In the genomic region with DNA sequence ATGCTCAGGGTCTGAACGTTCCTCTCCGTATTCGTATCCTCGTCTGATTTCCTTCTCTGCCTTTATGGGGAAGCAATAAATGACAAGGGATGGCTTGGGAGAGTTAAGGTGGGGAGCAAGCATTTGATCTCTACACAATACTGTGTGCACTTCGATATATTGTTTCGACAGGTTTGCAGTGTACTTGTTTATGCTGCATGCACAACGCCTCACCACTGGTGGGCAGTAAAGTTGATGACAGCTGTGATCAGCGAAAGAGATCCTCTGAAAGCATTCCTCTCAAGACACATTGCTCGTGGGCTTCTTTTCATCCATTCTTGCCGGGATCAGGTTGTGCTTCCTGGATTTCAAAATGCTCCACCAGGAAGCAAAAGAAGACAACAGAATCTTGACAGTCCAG, we compare ENCODE assay signal across 20 mouse cellular contexts. TPM values are rescaled to one million over a fixed set of nuclear protein-coding genes. Genes with fewer than 3 reads are reported as not detected.
DNase-seq lines count a peak whose midpoint lies in the region; ATAC-seq and TF ChIP-seq lines count a peak whose summit lies in the region.
"Had no signal": no experiment of that assay in that cellular context is flagged by ENCODE, and none has a peak within 500 bp of the region (broad histone marks: within the 10 kb centered on the region; RNA-seq: fewer than 3 reads in every experiment).

No protein-coding gene starts in this region.

- TF ChIP-seq CTCF in kidney, postnatal 0 days (IDR thresholded peaks at IDR 0.05; ENCODE audit: low read depth), result peak; percentile 32; the same call in 1 of the 2 replicates
- peak; percentile 64 for TF ChIP-seq CTCF in midbrain, postnatal 0 days (IDR thresholded peaks at IDR 0.05)
- TF ChIP-seq CTCF in olfactory bulb, adult 2 months (IDR thresholded peaks at IDR 0.05; ENCODE audit: insufficient read depth, low read depth, low read length), result no peak

- no peak for ATAC-seq in kidney, postnatal 0 days (replicated peaks; ENCODE audit: low FRiP score, low read depth)
- ATAC-seq in midbrain, postnatal 0 days (ENCODE audit: low FRiP score), result peak; percentile 56; the same call in 1 of the 2 replicates
- ATAC-seq in midbrain, embryonic 13.5 days, result no peak

- H3K4me1 ChIP-seq in kidney, postnatal 0 days (replicated peaks; ENCODE audit: insufficient read depth, low read length), result no peaks in the 10 kb centered on the region
- no peaks in the 10 kb centered on the region for H3K4me1 ChIP-seq in midbrain, postnatal 0 days (ENCODE audit: insufficient read depth, low read length)
- no peaks in the 10 kb centered on the region for H3K4me1 ChIP-seq in midbrain, embryonic 13.5 days (replicated peaks)
- no peaks in the 10 kb centered on the region for H3K4me1 ChIP-seq in olfactory bulb, adult 2 months (ENCODE audit: control insufficient read depth, insufficient read depth, low read length)
- H3K4me1 ChIP-seq: heart, embryonic 12.5 days; liver, embryonic 13.5 days had no signal

- H3K9ac ChIP-seq in kidney, postnatal 0 days (ENCODE audit: low read depth, low read length), result no peak overlapping the region
- H3K9ac ChIP-seq in midbrain, postnatal 0 days (replicated peaks; ENCODE audit: low read length, poor library complexity, severe bottlenecking), result no peak overlapping the region
- H3K9ac ChIP-seq in midbrain, embryonic 13.5 days (replicated peaks), result no peak overlapping the region
- H3K9ac ChIP-seq: heart, embryonic 12.5 days; liver, embryonic 13.5 days had no signal

- no peak overlapping the region for H3K27ac ChIP-seq in kidney, postnatal 0 days
- no peak overlapping the region for H3K27ac ChIP-seq in midbrain, postnatal 0 days (ENCODE audit: low read depth, low read length)
- no peak overlapping the region for H3K27ac ChIP-seq in midbrain, embryonic 13.5 days
- no peak overlapping the region for H3K27ac ChIP-seq in olfactory bulb, adult 2 months (ENCODE audit: insufficient read depth, low read depth, low read length)
- H3K27ac ChIP-seq: liver, embryonic 13.5 days had no signal

- no peaks in the 10 kb centered on the region for H3K36me3 ChIP-seq in kidney, postnatal 0 days (ENCODE audit: insufficient read depth, low read length)
- H3K36me3 ChIP-seq in midbrain, postnatal 0 days (ENCODE audit: insufficient read depth, low read length), result no peaks in the 10 kb centered on the region
- H3K36me3 ChIP-seq in midbrain, embryonic 13.5 days, result no peaks in the 10 kb centered on the region
- H3K36me3 ChIP-seq: heart, embryonic 12.5 days; liver, embryonic 13.5 days had no signal

- DNase-seq in kidney, postnatal 0 days (ENCODE audit: low spot score), result no peak
- DNase-seq in kidney, postnatal 36 days, result no peak
- peak; percentile 25 for DNase-seq in midbrain, postnatal 0 days (ENCODE audit: low spot score)
- peak; percentile 1 for DNase-seq in NIH3T3 (ENCODE audit: low read depth)
- DNase-seq in spleen, postnatal 14 days (ENCODE audit: low spot score in 2 of 2), result no peak
- DNase-seq in urinary bladder, postnatal 10 days (ENCODE audit: low spot score), result no peak
- DNase-seq: adrenal gland, postnatal 25 days; cerebellum, adult 8-10 months; heart, postnatal 4 days; kidney, adult 9 months; liver, embryonic 13.5 days had no signal

- H3K4me3 ChIP-seq in kidney, postnatal 0 days (replicated peaks; ENCODE audit: low read depth, low read length), result no peak overlapping the region
- no peak overlapping the region for H3K4me3 ChIP-seq in midbrain, postnatal 0 days (ENCODE audit: low read depth, low read length)
- H3K4me3 ChIP-seq in midbrain, embryonic 13.5 days (replicated peaks), result no peak overlapping the region
- H3K4me3 ChIP-seq in olfactory bulb, adult 2 months (ENCODE audit: insufficient read depth, low read depth, low read length), result peak overlapping the region; percentile 10; the same call in 1 of the 2 replicates
- H3K4me3 ChIP-seq: heart, embryonic 12.5 days; liver, embryonic 13.5 days; myocyte had no signal

- no peak for TF ChIP-seq POLR2A in olfactory bulb, adult 2 months (IDR thresholded peaks at IDR 0.05; ENCODE audit: insufficient read depth, low read depth, low read length)

- no peaks in the 10 kb centered on the region for H3K27me3 ChIP-seq in kidney, postnatal 0 days (ENCODE audit: insufficient read depth, low read length)
- no peaks in the 10 kb centered on the region for H3K27me3 ChIP-seq in midbrain, postnatal 0 days (ENCODE audit: insufficient read depth, low read length)
- H3K27me3 ChIP-seq in midbrain, embryonic 13.5 days, result no peaks in the 10 kb centered on the region
- H3K27me3 ChIP-seq: heart, embryonic 12.5 days; liver, embryonic 13.5 days had no signal

- 65% methylated on average over 10 of the region's 10 CpGs for WGBS in kidney, postnatal 0 days
- 61% methylated on average over 10 of the region's 10 CpGs for WGBS in midbrain, postnatal 0 days
- WGBS in midbrain, embryonic 13.5 days, result 78% methylated on average over 10 of the region's 10 CpGs
- 77% methylated on average over 10 of the region's 10 CpGs for WGBS in olfactory bulb, adult 2 months

- no peaks in the 10 kb centered on the region for H3K9me3 ChIP-seq in kidney, postnatal 0 days (replicated peaks; ENCODE audit: low read length)
- H3K9me3 ChIP-seq in midbrain, postnatal 0 days (ENCODE audit: low read length), result no peaks in the 10 kb centered on the region
- no peaks in the 10 kb centered on the region for H3K9me3 ChIP-seq in midbrain, embryonic 13.5 days
- H3K9me3 ChIP-seq: heart, embryonic 12.5 days; liver, embryonic 13.5 days had no signal

- no peak overlapping the region for H3K4me2 ChIP-seq in kidney, postnatal 0 days (ENCODE audit: low read length)
- H3K4me2 ChIP-seq in midbrain, postnatal 0 days (ENCODE audit: low read depth, low read length, poor library complexity, severe bottlenecking), result no peak overlapping the region
- H3K4me2 ChIP-seq in midbrain, embryonic 13.5 days (replicated peaks), result no peak overlapping the region
- H3K4me2 ChIP-seq: heart, embryonic 12.5 days; liver, embryonic 13.5 days had no signal

RNA-seq across cellular contexts. Expression of gene Rhox5, which starts 11.0 kb away (rescaled TPM):
- polyA plus RNA-seq in kidney, postnatal 0 days (2015; fragmentation: Nextera tagmentation; extraction: Ambion mirVana), result 0.54 and 0.58 TPM in 2 replicates
- total RNA-seq in midbrain, postnatal 0 days (2014; rRNA removed), result 1.5 TPM in 1 of 2 replicates, not detected in the other
- polyA plus RNA-seq in midbrain, postnatal 0 days (2015; fragmentation: Nextera tagmentation; extraction: Ambion mirVana), result 0.69 and 1.1 TPM in 2 replicates
- not detected in 2 replicates for polyA plus RNA-seq in midbrain, embryonic 13.5 days (2015; fragmentation: Nextera tagmentation; extraction: Ambion mirVana)
- polyA plus RNA-seq in olfactory bulb, adult 2 months (2012; ENCODE audit: insufficient read depth, insufficient read length, low replicate concordance, missing spikeins), result not detected in 2 replicates
- total RNA-seq: adrenal gland, postnatal 25 days; gastrocnemius, postnatal 4 days; megakaryocyte-erythroid progenitor cell, adult 5-6 weeks had no signal
- polyA plus RNA-seq: cortical plate, adult 2 months had no signal

RNA-seq across cellular contexts. Expression of gene Rhox6, which starts 11.0 kb away (rescaled TPM):
- not detected in 2 replicates for polyA plus RNA-seq in kidney, postnatal 0 days (2015; fragmentation: Nextera tagmentation; extraction: Ambion mirVana)
- total RNA-seq in midbrain, postnatal 0 days (2014; rRNA removed), result not detected in 2 replicates
- polyA plus RNA-seq in midbrain, postnatal 0 days (2015; fragmentation: Nextera tagmentation; extraction: Ambion mirVana), result not detected in 2 replicates
- not detected in 2 replicates for polyA plus RNA-seq in midbrain, embryonic 13.5 days (2015; fragmentation: Nextera tagmentation; extraction: Ambion mirVana)
- not detected in 2 replicates for polyA plus RNA-seq in olfactory bulb, adult 2 months (2012; ENCODE audit: insufficient read depth, insufficient read length, low replicate concordance, missing spikeins)
- total RNA-seq: adrenal gland, postnatal 25 days; gastrocnemius, postnatal 4 days; heart, postnatal 4 days; megakaryocyte-erythroid progenitor cell, adult 5-6 weeks had no signal
- polyA plus RNA-seq: cortical plate, adult 2 months; heart, embryonic 12.5 days; limb, embryonic 11.5 days; liver, embryonic 13.5 days; myocyte had no signal

RNA-seq across cellular contexts. Expression of gene Rhox7a, which starts 15.8 kb away (rescaled TPM):
- not detected in 2 replicates for polyA plus RNA-seq in kidney, postnatal 0 days (2015; fragmentation: Nextera tagmentation; extraction: Ambion mirVana)
- total RNA-seq in midbrain, postnatal 0 days (2014; rRNA removed), result not detected in 2 replicates
- polyA plus RNA-seq in midbrain, postnatal 0 days (2015; fragmentation: Nextera tagmentation; extraction: Ambion mirVana), result not detected in 2 replicates
- not detected in 2 replicates for polyA plus RNA-seq in midbrain, embryonic 13.5 days (2015; fragmentation: Nextera tagmentation; extraction: Ambion mirVana)
- polyA plus RNA-seq in olfactory bulb, adult 2 months (2012; ENCODE audit: insufficient read depth, insufficient read length, low replicate concordance, missing spikeins), result not detected in 2 replicates
- total RNA-seq: adrenal gland, postnatal 25 days; gastrocnemius, postnatal 4 days; heart, postnatal 4 days; megakaryocyte-erythroid progenitor cell, adult 5-6 weeks had no signal
- polyA plus RNA-seq: cortical plate, adult 2 months; embryonic facial prominence, embryonic 14.5 days; heart, embryonic 12.5 days; limb, embryonic 11.5 days; liver, embryonic 13.5 days; myocyte had no signal

Comparison
In these comparisons a context has a peak if more than half of its experiments do, and no peak if none do; other contexts are left out.
1. DNase-seq: peak in midbrain, postnatal 0 days (single experiment) and NIH3T3 (single experiment); none in kidney, postnatal 0 days (single experiment), kidney, postnatal 36 days (0 of 2), spleen, postnatal 14 days (0 of 2) and urinary bladder, postnatal 10 days (single experiment).